Mouse (Mus musculus): ENCODE measurements at regions not wholly inside any gene's neighbourhood (a gene's known extent, or its start where the extent isn't known, plus 50 kb on each side); places are given as distances from the start of the nearest gene placed in this dataset.

DNA sequence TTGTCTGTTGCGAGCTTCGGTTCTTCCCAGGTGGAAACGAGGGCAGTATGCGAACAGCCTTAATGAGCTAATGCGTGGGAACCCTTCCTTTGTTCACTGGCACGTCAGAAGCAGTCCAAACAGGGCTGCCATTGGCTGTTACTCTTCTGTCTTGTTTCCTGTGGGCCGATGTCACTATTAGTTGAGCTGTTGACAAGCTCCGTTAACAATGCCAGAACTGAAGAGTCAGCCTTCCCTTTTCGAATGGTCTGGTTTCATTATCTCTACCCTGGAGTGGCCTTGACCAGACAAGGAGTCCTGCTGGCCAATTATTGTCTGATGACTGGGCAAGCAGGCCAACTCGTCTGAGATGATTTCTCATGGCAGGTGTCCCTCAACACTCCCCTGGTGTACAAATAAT, 230.1 kb downstream of the Gm11011 start:
- TF ChIP-seq CTCF (IDR thresholded peaks at IDR 0.05; ENCODE audit: low read depth, low read length): no peak
- no peak for TF ChIP-seq POLR2AphosphoS5 (IDR thresholded peaks at IDR 0.05; ENCODE audit: insufficient replicate concordance, low read depth, low read length)
- TF ChIP-seq GATA1 (IDR thresholded peaks at IDR 0.05; ENCODE audit: borderline replicate concordance, low read length): no peak
